Mouse (Mus musculus): ENCODE data around the gene Mei1. TPM values are rescaled to one million over a fixed set of nuclear protein-coding genes. Genes with fewer than 3 reads are reported as not detected.

The Mei1 gene
- under 1 TPM in 1 of 2 experiments, not detected in 1; 0.16 TPM for total RNA-seq (2021)
- long read RNA-seq, experiment 1, partial matches to known transcripts: 1 of 1 reads
- long read RNA-seq, experiment 1, other reads (novel, unspliced or antisense): 0 of 1 reads
- long read RNA-seq, experiment 2: 0 reads

DNA sequence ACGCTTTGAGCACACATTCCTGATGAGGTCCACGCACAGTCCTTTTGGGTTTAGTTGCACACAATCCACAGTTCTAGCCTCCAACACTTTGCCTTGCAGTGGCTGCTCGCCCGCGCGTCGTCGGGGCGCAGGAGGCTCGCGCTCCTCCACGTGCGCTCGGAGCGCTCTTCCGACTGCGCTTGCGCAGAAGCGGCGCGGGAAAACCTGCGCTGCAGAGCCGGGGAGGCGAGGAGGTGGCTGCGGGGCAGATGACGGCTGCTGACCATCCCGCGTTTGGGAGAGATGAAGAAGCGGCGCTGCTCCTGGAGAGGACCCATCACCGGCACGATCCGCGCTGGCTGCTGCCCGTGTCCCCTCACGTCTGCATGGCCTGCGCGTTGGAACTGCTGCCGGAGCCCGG, at the start of gene Mei1:
TSS of gene Mei1 (plus strand) at position 99 of the 400 bp plus-strand sequence.
- DNase-seq (ENCODE audit: low spot score in 2 of 2): no peak

GRCm38 (mm10) chr15:82022535-82023088, 47.2 kb upstream of the Mei1 start:
- no peak for DNase-seq (ENCODE audit: low spot score in 2 of 2)

DNA sequence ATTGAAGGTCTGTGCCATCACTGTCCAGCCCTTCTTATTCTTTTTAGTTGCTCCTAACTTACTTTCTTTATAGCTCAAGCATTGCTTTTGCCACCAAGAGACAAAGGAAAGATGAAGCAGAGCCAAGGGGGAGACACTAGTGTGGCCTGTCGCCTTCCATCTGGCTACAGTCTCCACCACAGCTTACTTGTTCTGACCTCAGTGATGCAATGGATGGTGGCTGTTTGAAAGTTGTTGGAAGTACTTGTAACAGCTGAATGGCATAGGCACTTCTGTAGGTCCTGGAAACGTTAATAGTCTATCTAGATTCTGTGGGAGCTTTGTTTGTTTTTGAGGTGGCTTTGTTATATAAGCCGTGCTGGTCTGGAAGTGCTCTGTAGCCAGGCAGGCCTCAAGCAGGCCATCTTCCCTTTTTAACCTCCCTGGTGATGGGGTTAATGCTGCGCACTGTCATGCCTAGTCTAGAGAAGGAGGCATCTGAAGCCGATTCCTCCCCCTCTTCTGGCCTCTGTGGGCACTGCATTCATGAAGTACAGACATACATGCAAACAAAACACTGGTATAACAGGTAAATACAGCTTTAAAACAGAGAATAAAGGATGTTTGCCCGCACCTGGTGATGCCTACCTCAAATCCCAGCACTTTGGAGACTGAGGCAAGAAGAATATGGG, 45.7 kb upstream of the Mei1 start:
- no peak for DNase-seq (ENCODE audit: low spot score in 2 of 2)

DNA sequence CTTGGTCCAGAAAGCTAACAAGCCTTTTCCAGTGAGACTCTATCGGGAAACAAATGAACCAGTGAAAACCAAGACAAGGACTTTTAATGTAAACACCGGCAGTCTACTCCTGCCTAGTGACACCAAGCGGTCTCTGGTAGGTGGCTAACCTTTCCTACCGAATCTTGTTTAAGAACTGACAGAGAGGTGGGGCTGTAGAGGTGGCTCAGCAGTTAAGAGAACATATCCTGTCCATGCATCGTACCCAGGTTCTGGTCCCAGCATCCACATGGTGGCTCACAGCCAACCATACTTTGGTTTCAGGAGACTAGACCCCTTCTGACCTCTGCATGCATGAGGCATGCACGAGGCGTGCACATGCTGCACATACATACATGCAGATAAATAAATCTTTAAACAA, 42.5 kb upstream of the Mei1 start:
- no peak for DNase-seq (ENCODE audit: low spot score in 2 of 2)

DNA sequence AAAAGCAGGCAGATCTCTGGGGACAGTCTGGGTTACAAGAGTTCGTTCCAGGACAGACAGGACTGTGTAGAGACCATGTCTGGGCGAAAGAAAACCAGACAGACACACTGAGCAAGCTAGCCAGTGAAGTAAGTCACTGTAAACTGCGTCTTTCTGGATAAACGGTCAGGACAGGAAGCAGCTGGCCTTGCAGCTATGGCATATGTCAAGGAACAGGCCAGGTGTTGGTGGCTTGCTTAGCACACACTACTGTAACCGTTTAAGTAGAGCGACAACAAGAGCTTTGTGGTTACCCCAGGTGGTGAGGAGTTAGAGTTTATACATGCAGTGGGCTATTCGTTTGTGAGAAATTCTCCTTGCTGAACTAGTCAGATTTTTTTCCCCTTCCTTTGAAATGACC, 42.1 kb upstream of the Mei1 start:
- DNase-seq (ENCODE audit: low spot score in 2 of 2): no peak

- no peak for DNase-seq (ENCODE audit: low spot score in 2 of 2)
These were observed 37.4 kb upstream of the Mei1 start for GRCm38 (mm10) chr15:82032386-82032785.

DNA sequence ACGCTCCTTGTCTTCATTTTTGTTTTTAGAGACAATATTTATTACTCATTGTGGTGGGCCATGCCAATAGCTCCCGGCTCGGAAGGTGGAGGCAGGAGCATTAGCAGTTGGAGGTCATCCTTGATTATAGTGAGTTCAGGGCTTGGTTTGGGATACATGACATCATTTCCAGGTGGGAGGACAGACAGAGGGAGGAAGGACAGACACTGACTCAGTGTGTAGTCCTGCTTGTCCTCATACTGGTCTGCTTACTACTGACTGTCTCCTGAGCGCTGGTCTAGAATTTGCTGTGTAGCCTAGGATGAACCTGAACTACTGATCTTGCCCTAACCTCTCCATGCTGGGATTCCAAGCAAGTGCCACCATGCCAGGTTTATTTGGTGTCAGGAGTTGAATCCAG, 36.0 kb upstream of the Mei1 start, which contains the start of gene Desi1:
TSS of gene Desi1 (minus strand) at position 101 of the 400 bp plus-strand sequence.
- no peak for DNase-seq (ENCODE audit: low spot score in 2 of 2)

DNA sequence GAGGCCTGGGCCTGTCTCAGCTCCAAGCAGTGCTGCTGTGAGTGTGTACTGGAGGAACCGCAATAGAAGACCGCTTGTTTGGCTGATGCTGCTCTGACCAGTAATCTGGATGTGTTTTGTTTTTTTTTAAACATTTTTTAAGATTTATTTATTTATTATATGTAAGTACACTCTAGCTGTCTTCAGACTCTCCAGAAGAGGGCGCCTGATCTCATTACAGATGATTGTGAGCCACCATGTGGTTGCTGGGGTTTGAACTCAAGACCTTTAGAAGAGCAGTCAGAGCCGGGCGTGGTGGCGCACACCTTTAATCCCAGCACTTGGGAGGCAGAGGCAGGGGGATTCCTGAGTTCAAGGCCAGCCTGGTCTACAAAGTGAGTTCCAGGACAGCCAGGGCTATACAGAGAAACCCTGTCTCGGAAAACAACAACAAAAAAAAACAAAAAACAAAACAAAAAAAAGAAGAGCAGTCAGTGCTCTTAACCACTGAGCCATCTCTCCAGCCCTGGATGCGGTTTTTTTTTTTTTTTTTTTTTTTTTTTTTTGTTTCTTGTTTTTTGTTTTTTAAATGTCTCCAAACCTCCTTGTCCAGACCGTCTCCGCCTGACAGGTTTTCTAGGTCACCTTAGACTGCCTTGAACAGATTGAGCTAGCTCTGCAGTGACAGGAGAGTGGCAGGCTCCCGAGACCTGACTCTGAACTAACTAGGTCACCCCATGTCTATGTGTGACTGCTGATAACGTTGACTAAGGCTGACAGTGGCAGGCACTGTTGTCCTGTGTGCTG, 33.7 kb upstream of the Mei1 start:
- no peak for DNase-seq (ENCODE audit: low spot score in 2 of 2)

- no peak for DNase-seq (ENCODE audit: low spot score in 2 of 2)
These were observed 29.1 kb upstream of the Mei1 start for GRCm38 (mm10) chr15:82040650-82041049.

DNA sequence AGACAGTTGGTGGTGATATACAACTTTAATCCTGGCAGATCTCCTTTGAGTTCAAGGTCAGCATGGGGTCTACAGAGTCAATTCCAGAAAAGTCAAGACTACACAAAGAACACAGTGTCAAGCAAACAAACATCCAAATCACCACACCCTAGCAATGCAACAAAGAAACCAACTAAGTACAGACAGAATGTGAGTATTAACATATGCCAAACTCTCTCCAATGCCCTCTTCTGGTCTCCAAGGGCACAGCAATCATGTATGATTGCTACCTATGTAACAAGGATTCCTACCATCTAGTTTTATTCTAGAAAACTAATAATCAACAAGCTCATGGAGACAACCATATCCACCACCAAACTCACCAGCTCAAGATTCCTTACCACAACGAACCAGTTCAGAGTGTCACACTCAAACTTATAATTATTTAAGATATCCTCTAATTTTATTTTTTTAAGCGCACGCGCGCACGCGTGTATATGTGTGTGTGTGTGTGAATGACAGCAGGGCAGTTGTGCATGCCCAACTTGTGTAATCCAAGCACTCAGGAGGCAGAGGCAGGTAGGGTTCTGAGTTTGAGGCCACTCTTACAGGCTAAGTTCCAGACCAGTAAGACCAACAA, 25.5 kb upstream of the Mei1 start:
- no peak for DNase-seq (ENCODE audit: low spot score in 2 of 2)

DNA sequence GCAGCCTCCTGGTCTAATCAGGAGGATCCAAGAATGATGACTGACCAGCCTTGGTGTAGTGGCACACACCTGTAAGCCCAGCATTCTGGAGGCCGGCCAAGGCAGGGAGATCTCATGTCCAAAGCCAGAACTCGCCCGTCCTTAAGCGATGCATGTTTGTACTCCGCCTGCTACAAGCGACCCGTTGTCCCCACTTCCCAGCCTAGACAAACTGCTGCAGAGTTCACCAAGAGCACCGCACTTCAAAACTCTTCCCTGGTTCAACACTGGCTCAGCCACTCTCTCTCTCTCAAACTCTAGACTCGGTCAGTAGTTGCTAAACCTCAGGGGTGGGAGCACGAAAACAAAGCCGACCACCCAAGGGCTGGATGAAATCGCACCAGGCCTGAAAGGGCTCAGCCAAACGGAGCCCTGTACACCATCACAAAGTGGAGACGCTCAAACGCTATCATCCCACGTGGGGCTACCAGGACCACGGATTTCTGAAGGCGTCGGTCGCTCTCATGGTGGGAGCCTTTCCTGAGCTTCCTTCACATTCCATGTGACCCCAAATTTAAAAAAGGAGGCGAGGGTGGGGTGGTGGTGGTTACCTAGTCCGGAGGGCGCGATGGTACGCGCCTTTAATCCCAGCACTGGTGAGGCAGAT, 23.4 kb upstream of the Mei1 start:
- no peak for DNase-seq (ENCODE audit: low spot score in 2 of 2)

- DNase-seq (ENCODE audit: low spot score in 2 of 2): peak; percentile 82 to 93
These were observed 22.5 kb upstream of the Mei1 start, which contains the start of gene Snu13 for GRCm38 (mm10) chr15:82047080-82047883. Gene Snu13, minus strand, starts transcription at chr15:82047598.

DNA sequence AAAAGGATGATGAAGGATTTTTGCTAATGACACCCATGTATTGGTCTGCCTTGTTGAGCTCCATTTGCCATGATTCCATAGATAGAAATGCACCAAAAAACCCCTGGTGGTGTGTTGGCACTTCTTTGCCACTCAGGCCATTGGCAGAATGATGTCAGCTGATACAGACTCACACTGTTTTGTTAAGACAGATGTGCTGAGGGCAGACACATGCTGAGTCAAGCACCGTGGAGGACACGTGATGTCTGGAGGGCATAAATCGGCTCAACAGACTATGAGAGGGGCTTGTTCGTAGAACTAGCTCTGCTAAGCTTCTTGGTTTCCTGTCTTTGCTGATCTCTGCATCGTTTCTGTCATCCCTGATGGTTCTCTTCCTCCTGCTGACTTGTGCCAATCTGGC, 17.3 kb upstream of the Mei1 start:
- DNase-seq (ENCODE audit: low spot score in 2 of 2): no peak

DNA sequence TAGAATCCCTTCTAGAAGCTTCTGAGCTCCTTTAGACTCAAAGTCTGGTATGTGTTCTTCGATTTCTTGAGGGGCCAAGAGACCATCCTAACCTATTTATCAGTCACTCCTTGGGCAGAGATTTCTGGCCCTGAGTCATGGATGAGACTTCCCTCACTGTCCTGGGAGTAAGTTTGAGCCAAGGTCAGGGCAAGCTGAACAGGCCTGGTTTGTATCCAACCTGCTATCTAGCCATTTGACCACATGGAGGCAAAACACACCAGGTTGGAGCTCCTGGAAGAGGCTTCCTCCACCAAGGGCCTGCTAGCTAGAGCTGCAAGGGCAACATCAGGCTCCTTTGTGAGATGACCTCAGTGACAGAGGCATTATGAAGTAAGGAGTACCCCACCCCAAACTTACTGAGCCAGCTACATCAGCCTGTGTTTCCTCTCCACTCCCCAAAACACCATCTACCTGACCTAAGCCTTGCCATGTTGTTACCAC, 11.0 kb upstream of the Mei1 start, which contains the start of gene 4930407I10Rik:
TSS of gene 4930407I10Rik (plus strand) at position 433 of the 483 bp plus-strand sequence.
- no peak for DNase-seq (ENCODE audit: low spot score in 2 of 2)

DNA sequence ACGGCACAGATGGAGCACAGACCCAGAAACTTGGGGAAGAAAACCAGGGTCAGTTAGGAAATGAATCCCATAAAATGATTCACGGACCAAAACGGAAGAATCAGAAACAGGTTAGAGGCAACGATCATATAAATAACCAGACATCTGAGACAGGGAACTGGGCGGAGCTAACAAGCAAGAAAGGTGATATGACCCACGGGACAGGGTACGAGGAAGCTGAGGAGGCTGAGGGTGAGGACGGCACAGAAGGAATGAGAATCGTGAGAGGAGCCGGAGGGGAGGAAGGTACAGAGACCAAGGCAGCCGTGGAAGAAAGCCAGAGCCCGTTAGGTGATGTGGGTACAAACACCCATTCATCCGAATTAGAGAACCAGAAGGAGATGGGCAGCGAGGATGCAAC, 5.9 kb upstream of the Mei1 start:
- no peak for DNase-seq (ENCODE audit: low spot score in 2 of 2)

DNA sequence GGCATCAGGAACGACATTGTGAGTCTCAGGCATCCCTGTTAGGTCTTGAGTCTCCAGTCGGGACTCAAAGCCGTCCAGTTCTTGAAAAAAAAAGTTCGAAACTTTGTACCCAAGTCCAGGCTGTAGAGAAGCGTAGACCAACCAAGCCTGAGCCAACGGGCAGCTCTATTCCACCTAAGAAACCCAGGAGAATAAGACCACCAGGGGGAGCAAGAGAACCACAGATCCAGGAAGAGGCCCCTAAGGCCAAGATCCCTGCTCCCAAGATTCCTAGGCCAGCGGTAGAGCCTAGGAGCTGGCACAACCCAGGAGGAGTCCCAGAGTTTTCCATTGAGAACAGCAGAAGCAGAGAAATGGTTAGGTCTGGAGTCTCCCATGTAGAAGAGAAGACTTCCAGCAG, 4.3 kb upstream of the Mei1 start:
- peak; percentile 60 to 72 for DNase-seq (ENCODE audit: low spot score in 2 of 2)

- DNase-seq (ENCODE audit: low spot score in 2 of 2): no peak
These were observed 2.1 kb downstream of the Mei1 start for GRCm38 (mm10) chr15:82071816-82072469.

- no peak for DNase-seq (ENCODE audit: low spot score in 2 of 2)
These were observed 3.7 kb downstream of the Mei1 start for GRCm38 (mm10) chr15:82073490-82073889.

GRCm38 (mm10) chr15:82079883-82080282, 10.1 kb downstream of the Mei1 start:
- no peak for DNase-seq (ENCODE audit: low spot score in 2 of 2)

All from gastrocnemius, postnatal 4 days (tissue).